Mouse (Mus musculus): ENCODE results near the gene Ublcp1.

Gene Ublcp1

DNA sequence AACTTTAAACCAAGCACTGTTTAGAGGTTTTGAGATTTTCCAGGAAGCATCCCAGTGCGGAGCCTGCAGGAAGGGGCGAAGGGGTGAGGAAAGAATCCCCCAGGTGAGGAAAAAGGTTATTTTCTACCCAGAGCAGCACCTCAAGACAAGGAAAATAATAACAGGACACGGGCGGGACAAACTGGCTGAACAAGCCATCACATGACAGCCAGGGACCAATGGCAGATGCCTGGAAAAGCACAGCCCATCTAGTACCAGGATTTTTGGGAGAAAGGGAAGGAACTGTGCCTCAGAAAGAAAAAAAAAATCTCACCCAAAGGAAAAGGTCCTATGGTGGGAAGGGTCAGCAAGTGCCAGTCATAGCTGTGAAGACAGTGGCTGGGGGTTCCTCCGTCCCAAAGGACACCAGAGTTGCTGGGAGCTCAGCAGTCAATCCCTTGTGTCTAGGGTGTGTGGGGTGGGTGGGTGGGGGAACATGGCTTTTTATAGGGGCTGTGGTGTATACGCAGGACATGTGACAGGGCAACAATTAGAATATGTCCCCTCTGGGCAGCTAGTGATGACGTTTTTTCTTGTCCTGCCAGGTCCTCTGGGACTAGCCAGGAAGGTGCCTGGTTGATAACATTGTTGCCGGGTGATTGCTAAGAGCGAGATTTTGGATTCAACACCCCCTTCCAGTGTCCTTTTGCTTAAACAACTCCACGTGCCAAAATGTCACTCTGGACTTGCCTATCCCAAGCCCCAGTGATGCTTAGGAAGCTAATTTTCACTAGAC, 47.8 kb downstream of the Ublcp1 start:
- DNase-seq (ENCODE audit: low read depth), result no peak

DNA sequence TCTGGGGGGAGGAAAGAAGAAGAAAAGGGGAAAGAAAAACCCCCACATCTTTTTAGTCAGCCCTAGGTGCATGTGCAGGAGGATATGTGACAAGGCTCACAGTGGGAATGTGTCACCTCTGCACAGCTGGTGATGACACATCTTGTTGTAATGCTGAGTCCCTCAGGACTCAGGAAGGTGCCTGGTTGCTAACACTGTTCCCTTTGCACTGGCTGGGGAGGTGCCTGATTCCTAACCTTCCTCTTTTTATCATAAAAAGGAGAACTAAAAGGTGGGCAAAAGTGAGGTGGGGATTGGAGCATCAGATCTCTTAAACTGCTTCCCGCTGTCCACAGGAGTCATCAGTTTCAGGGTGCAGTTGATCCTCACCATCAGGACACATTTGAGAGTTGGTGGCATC, 52.9 kb downstream of the Ublcp1 start:
- no peak for DNase-seq (ENCODE audit: low read depth)

DNA sequence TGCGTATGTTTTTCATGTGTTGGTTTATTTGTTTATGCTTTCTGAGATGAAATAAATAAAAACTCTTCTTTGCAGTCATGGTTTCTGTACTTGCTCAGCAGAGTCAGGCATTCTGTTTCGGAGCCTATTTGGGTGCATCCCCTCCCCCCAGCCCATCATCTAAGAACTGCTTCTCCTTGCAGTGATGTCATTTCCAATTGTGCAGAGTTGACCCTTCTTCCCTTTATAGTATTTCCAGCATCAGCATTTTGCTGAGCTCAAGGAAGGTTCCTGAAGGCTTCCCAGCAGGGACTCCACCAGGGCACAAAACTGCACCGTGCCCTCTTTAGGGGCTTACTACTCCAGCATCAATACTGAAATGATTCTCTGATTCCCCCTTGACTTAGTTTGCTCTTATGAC, 55.7 kb downstream of the Ublcp1 start:
- DNase-seq (ENCODE audit: low read depth), result no peak

DNA sequence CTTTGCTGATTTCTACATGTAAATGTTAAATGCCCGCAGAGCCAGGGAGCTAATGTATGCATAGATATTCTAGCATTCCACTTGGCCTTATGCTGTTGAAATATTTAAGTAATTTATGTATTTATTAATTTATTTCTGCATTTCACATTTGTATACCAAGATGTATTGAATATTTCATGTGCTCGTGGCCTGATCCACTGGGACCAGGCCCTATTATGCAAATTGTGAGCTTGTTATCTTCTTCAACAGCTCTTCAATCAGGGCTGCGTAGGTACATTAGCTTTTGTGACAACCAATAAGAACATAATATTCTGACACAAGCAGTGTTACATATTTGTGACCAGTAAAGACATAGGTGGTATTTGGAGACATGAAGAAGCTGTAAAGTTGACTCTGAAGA, 56.9 kb downstream of the Ublcp1 start:
- DNase-seq (ENCODE audit: low read depth), result no peak

DNA sequence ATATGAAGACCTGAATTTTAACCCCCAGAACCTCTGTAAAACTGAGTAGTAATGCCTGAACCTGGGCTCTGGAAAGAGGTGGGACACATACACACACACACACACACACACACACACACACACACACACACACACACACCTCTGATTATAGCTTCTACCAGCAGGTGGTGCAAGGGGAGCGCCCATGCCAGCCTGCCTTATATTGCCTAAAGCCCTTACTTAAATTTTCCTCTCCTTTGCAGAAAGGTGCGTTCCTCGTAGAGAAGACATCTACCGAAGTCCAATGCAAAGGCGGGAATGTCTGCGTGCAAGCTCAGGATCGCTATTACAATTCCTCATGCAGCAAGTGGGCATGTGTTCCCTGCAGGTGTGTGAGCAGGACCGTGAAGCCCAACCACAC, 58.0 kb downstream of the Ublcp1 start:
- peak; percentile 57 for DNase-seq (ENCODE audit: low read depth)

- no peak for DNase-seq (ENCODE audit: low read depth)
Observed at GRCm38 (mm10) chr11:44410413-44410812, 59.9 kb downstream of the Ublcp1 start.

- DNase-seq (ENCODE audit: low read depth), result no peak
Observed at GRCm38 (mm10) chr11:44408626-44409025, 61.7 kb downstream of the Ublcp1 start.

DNA sequence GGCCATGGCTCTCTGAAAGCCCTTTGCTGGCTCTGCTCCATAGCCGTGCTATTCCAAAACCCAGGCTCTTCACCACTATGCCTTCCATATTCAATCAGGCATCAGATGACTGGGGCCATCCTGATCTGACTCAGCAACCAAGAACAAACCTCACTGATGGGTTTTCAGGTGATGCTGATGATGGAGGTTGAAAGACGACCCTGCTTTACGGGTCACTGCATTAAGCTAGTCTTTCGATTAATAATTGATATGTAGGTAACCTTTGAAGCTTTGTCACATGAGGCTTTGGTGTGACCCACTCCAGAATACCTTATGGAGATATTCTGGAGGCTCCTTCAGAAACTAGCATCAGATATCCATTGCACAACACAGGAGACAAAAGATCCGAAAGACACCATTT, 63.8 kb downstream of the Ublcp1 start:
- no peak for DNase-seq (ENCODE audit: low read depth)

GRCm38 (mm10) chr11:44405961-44406360, 64.3 kb downstream of the Ublcp1 start:
- no peak for DNase-seq (ENCODE audit: low read depth)

DNA sequence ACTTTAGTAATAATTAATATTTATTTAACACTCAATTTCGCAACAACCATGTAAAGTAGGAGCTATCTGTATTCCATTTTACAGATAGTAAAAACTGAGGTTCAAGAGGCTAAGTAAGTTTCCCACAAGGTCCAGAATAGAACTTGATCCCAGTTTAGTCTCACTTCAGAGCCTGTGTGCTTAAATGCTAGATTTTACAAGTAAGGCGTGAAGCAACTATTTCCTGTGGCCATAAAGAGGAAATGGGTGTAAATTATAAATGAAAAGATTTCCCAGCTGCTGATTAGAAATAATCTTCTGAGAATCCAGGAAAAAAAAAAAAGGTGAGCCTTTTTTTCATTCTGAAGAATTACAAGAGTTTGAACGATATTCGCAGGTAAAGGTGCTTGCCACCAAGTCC, 65.2 kb downstream of the Ublcp1 start:
- DNase-seq (ENCODE audit: low read depth), result no peak

Data from naive thymus-derived CD4-positive, alpha-beta T cell, adult 2 months (primary cell).